Mouse (Mus musculus): ENCODE measurements around the gene Mfsd4b3.
"Not testable (repeated sequence)": the region's sequence is repeated elsewhere in the genome, so short reads cannot be mapped to it uniquely, and the experiment has no call there.

Gene Mfsd4b3

GRCm38 (mm10) chr10:39959761-39960440 lies at the start of gene Mfsd4b3:
Gene Mfsd4b3 (minus strand): TSS chr10:39960153.
- in situ Hi-C loops (cut with MboI, MseI): loop anchor here (5.0 kb wide), 1 partner anchor 252 kb away; no protein-coding TSS in a partner anchor

- in situ Hi-C loops (cut with MboI, MseI): no loop called here
Measured at GRCm38 (mm10) chr10:40009591-40009990, 49.6 kb upstream of the Mfsd4b3 start.

- in situ Hi-C loops (cut with MboI, MseI): not testable (repeated sequence)
Measured at GRCm38 (mm10) chr10:40008847-40009246, 48.9 kb upstream of the Mfsd4b3 start.

- in situ Hi-C loops (cut with MboI, MseI): no loop called here
Measured at GRCm38 (mm10) chr10:40007953-40008352, 48.0 kb upstream of the Mfsd4b3 start.

GRCm38 (mm10) chr10:40006963-40007362 lies 47.0 kb upstream of the Mfsd4b3 start:
- in situ Hi-C loops (cut with MboI, MseI): no loop called here

- in situ Hi-C loops (cut with MboI, MseI): no loop called here
Measured at GRCm38 (mm10) chr10:40000746-40001145, 40.8 kb upstream of the Mfsd4b3 start.

GRCm38 (mm10) chr10:39991155-39991554 lies 31.2 kb upstream of the Mfsd4b3 start:
- in situ Hi-C loops (cut with MboI, MseI): no loop called here

GRCm38 (mm10) chr10:39986466-39986865 lies 26.5 kb upstream of the Mfsd4b3 start, which contains the start of gene Mfsd4b5:
Gene Mfsd4b5 (minus strand): TSS chr10:39986646.
- in situ Hi-C loops (cut with MboI, MseI): no loop called here

- in situ Hi-C loops (cut with MboI, MseI): no loop called here
Measured at GRCm38 (mm10) chr10:39982604-39983003, 22.7 kb upstream of the Mfsd4b3 start.

GRCm38 (mm10) chr10:39978231-39978630 lies 18.3 kb upstream of the Mfsd4b3 start:
- in situ Hi-C loops (cut with MboI, MseI): no loop called here

- in situ Hi-C loops (cut with MboI, MseI): no loop called here
Measured at GRCm38 (mm10) chr10:39977346-39977745, 17.4 kb upstream of the Mfsd4b3 start.

- in situ Hi-C loops (cut with MboI, MseI): no loop called here
Measured at GRCm38 (mm10) chr10:39975771-39976170, 15.8 kb upstream of the Mfsd4b3 start.

GRCm38 (mm10) chr10:39974982-39975381 lies 15.0 kb upstream of the Mfsd4b3 start:
- in situ Hi-C loops (cut with MboI, MseI): no loop called here

- in situ Hi-C loops (cut with MboI, MseI): no loop called here
Measured at GRCm38 (mm10) chr10:39967512-39967911, 7.6 kb upstream of the Mfsd4b3 start.

GRCm38 (mm10) chr10:39961906-39962305 lies 2.0 kb upstream of the Mfsd4b3 start:
- in situ Hi-C loops (cut with MboI, MseI): loop anchor here (5.0 kb wide), 1 partner anchor 250 kb away; no protein-coding TSS in a partner anchor

- in situ Hi-C loops (cut with MboI, MseI): loop anchor here (5.0 kb wide), 1 partner anchor 252 kb away; no protein-coding TSS in a partner anchor
Measured at GRCm38 (mm10) chr10:39960441-39960822, 479 bp upstream of the Mfsd4b3 start.

- in situ Hi-C loops (cut with MboI, MseI): no loop called here
Measured at GRCm38 (mm10) chr10:39958266-39958665, 1.7 kb downstream of the Mfsd4b3 start.

GRCm38 (mm10) chr10:39956340-39956878 lies 3.5 kb downstream of the Mfsd4b3 start:
- in situ Hi-C loops (cut with MboI, MseI): no loop called here

- in situ Hi-C loops (cut with MboI, MseI): no loop called here
Measured at GRCm38 (mm10) chr10:39955163-39955562, 4.8 kb downstream of the Mfsd4b3 start.

GRCm38 (mm10) chr10:39949377-39949954 lies 10.5 kb downstream of the Mfsd4b3 start:
- in situ Hi-C loops (cut with MboI, MseI): no loop called here

- in situ Hi-C loops (cut with MboI, MseI): not testable (repeated sequence)
Measured at GRCm38 (mm10) chr10:39947195-39947594, 12.8 kb downstream of the Mfsd4b3 start.

GRCm38 (mm10) chr10:39936553-39936952 lies 23.4 kb downstream of the Mfsd4b3 start:
- in situ Hi-C loops (cut with MboI, MseI): no loop called here

GRCm38 (mm10) chr10:39926616-39927139 lies 33.3 kb downstream of the Mfsd4b3 start, which contains the start of gene Mfsd4b2:
Gene Mfsd4b2 (minus strand): TSS chr10:39926923.
- in situ Hi-C loops (cut with MboI, MseI): no loop called here
